Mouse (Mus musculus): ENCODE data around the gene Nudt13. TPM values are rescaled to one million over a fixed set of nuclear protein-coding genes. Genes with fewer than 3 reads are reported as not detected.
"Not testable (repeated sequence)": the region's sequence is repeated elsewhere in the genome, so short reads cannot be mapped to it uniquely, and the experiment has no call there.

The Nudt13 gene
- polyA plus RNA-seq, 1 experiment from 2014 or later: 15.5 TPM

DNA sequence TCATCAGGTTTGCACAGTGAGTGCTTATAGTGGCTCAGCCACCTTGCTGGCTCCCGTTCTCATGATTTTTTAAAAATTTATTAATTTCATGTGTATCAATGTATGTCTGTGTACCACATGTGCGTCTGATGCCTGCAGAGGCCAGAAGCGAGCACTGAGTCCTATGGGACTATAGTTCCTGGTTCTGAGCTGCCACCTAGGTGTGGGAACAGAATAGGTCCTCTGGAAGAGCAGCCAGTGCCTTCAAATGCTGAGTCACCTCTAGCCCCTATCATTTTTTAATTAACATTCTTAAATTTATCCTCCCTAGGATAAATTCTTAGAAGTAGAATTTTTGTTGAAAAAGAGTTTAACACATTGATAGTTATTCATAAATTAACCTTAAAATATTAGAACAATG lies 3.1 kb downstream of the Nudt13 start:
- Histone ChIP-seq H3K27me3 (ENCODE audit: low read depth, poor library complexity, severe bottlenecking) (no peaks in the 10 kb centered on the region), H3K4me3 (no peak overlapping the region), H3K9me3 (replicated peaks) (no peaks in the 10 kb centered on the region), H3K36me3 (no peaks in the 10 kb centered on the region), H3K27ac (no peak overlapping the region), H3K4me1 (peaks cover 5% of the 10 kb centered on the region)
- no peak for DNase-seq (ENCODE audit: low spot score)
- WGBS: 87% methylated on average over 3 of the region's 3 CpGs

DNA sequence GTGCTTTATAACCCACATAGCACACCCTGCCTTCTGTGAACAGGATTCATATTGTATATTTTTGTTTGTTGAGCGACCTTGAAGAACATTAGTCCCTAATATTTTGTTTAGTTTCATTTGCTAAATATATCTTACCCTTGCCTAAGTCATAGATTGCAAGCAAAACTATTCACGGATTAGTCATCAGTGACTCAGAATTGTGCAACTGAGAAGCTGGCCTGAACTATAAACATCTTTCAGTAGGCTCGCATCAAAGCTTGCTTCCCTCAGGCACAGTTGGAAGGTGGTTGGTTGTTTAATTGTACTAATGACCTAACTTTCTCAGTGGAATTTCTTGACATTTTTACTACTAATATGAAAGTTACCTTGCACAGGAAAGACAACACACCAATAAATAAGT lies 3.6 kb downstream of the Nudt13 start:
- Histone ChIP-seq H3K9me3 (replicated peaks) (no peaks in the 10 kb centered on the region), H3K4me3 (no peak overlapping the region), H3K36me3 (no peaks in the 10 kb centered on the region), H3K4me1 (peaks cover 5% of the 10 kb centered on the region), H3K27ac (no peak overlapping the region), H3K27me3 (ENCODE audit: low read depth, poor library complexity, severe bottlenecking) (no peaks in the 10 kb centered on the region)
- no peak for DNase-seq (ENCODE audit: low spot score)
- 86% methylated on average over 3 of the region's 3 CpGs for WGBS

DNA sequence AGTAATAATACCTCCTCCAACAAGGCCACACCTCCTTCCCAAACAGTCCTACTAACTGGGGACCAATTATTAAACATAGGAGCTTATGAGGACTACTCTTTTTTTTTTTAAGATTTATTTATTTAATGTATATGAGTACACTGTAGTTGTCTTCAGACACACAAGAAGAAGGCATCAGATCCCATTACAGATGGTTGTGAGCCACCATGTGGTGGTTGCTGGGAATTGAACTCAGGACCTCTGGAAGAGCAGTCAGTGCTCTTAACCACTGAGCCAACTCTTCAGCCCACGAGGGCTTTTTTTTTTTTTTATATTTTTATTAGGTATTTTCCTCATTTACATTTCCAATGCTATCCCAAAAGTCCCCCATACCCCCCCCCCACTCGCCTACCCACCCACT lies 10.6 kb downstream of the Nudt13 start:
- H3K27ac ChIP-seq; H3K9me3 ChIP-seq (replicated peaks); DNase-seq (ENCODE audit: low spot score); H3K27me3 ChIP-seq (ENCODE audit: low read depth, poor library complexity, severe bottlenecking); H3K4me1 ChIP-seq; H3K4me3 ChIP-seq: not testable (repeated sequence)
- 77% methylated on average over 2 of the region's 2 CpGs for WGBS
- peaks cover 26% of the 10 kb centered on the region for H3K36me3 ChIP-seq

DNA sequence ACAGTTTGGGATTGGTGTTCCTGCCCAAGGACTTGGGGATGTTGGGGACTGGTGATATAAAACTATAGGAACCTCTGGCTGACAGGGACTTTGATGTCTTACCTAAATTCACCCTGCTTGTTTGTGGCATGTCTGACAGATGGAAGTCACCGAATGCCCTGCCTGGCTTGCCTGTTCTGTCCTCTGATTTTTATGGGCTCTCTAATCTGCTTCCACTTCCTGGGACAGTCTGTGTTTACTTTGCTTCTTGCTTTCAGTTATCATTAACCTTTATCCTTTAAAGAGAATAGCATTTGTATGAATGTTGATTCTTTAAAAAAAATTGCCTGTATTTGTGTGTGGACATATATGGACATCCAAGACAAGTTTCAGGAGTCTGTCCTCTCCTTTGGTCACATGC lies 20.6 kb downstream of the Nudt13 start:
- Histone ChIP-seq H3K9me3 (replicated peaks) (no peaks in the 10 kb centered on the region), H3K36me3 (peaks cover 40% of the 10 kb centered on the region)
- WGBS: 63% methylated on average over 1 of the region's 1 CpGs

DNA sequence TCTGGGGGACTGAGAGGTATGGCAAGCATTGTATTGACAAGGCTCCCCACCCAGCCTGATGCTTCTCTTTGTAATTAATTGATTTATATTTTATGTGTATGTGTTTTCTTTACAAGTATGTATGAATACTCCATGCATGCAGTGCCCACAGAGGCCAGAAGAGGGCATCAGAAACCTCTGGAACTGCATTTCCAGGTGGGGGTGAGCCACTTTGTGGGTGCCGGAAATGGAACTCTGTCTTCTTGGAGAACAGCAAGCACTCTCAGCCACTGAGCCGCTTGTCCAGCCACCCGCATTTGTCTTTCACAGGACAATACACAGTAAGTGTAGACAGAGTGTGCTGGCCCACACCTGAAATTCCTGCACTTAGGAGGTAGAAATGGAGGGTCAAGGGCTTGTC lies 24.9 kb downstream of the Nudt13 start:
- Histone ChIP-seq H3K36me3 (peaks cover 68% of the 10 kb centered on the region), H3K27me3 (ENCODE audit: low read depth, poor library complexity, severe bottlenecking) (no peaks in the 10 kb centered on the region), H3K9me3 (replicated peaks) (no peaks in the 10 kb centered on the region), H3K4me1 (no peaks in the 10 kb centered on the region), H3K27ac (no peak overlapping the region), H3K4me3 (no peak overlapping the region)
- WGBS: 82% methylated on average over 3 of the region's 3 CpGs
- DNase-seq (ENCODE audit: low spot score): peak; percentile 53

More for the DNA sequence above, 20.6 kb downstream of the Nudt13 start:
- DNase-seq (ENCODE audit: low spot score): no peak
- Histone ChIP-seq H3K4me3 (no peak overlapping the region), H3K27me3 (ENCODE audit: low read depth, poor library complexity, severe bottlenecking) (no peaks in the 10 kb centered on the region), H3K27ac (no peak overlapping the region), H3K4me1 (no peaks in the 10 kb centered on the region)

DNA sequence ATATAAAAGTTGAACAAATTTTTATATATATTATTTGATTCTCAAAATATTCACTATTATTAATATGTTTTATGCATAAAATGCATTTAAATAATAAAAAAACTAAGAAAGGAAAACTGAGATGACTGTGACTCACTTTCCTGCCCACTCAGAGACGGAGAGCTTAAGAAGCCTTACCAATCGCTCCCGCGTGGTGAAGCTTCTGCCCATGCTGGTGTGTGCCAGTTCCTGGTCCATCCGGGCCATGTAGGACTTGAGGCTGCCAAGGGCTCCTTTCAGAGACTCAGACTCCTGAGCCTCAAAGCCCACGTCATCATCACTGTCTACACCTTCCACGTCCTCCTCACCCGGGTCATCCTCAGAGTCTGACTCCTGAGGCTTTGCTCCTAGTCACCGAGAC lies 29.7 kb downstream of the Nudt13 start:
- 95% methylated on average over 9 of the region's 9 CpGs for WGBS
- Histone ChIP-seq H3K27ac (no peak overlapping the region), H3K4me1 (no peaks in the 10 kb centered on the region), H3K36me3 (peaks cover 94% of the 10 kb centered on the region), H3K27me3 (ENCODE audit: low read depth, poor library complexity, severe bottlenecking) (no peaks in the 10 kb centered on the region), H3K4me3 (no peak overlapping the region), H3K9me3 (replicated peaks) (no peaks in the 10 kb centered on the region)
- DNase-seq (ENCODE audit: low spot score): no peak

DNA sequence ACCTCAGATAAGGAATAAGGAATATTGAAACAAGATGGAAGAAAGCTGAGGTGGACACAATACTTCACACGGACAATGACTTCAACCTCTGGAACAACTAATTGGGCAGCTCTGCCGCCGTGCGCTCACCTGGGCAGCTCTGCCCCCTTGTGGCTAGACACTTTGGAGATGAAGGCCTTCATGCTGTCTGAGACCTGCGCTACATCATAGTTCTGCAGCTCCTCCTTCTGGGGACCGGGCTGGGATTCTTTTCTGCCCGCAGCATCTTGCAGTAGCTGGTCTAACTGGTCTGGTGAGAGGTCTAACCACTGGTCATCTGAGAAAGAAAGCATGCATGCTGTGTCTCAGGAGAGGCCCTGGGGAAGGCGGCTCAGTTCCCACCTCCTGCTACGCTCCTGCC lies 34.0 kb downstream of the Nudt13 start:
- Histone ChIP-seq H3K27me3 (ENCODE audit: low read depth, poor library complexity, severe bottlenecking) (no peaks in the 10 kb centered on the region), H3K4me1 (no peaks in the 10 kb centered on the region), H3K27ac (no peak overlapping the region), H3K36me3 (peaks cover 94% of the 10 kb centered on the region), H3K9me3 (replicated peaks) (no peaks in the 10 kb centered on the region), H3K4me3 (no peak overlapping the region)
- peak; percentile 39 for DNase-seq (ENCODE audit: low spot score)
- WGBS: 65% methylated on average over 9 of the region's 9 CpGs

DNA sequence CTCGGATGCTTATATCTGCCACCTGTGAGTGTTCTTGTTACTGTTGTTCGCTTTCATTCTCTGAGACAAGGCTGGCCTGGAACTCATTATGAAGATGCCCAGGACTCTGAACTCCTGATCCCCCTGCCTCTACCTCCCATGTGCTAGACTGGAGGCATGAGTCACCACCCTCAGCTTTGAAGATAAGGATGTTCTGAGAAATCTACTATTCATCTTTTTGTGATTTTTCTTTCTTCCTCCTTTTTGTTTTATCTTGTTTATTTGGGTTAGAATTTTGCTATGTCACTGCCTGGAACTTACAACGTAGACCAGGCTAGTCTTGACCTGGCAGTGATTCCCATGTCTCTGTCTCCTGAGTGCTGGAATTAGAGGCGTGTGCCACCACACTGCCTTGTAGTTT lies 36.8 kb downstream of the Nudt13 start:
- Histone ChIP-seq H3K4me1 (no peaks in the 10 kb centered on the region), H3K36me3 (peaks cover 98% of the 10 kb centered on the region), H3K27me3 (ENCODE audit: low read depth, poor library complexity, severe bottlenecking) (no peaks in the 10 kb centered on the region), H3K4me3 (no peak overlapping the region), H3K9me3 (replicated peaks) (no peaks in the 10 kb centered on the region), H3K27ac (no peak overlapping the region)
- 90% methylated on average over 4 of the region's 4 CpGs for WGBS
- DNase-seq (ENCODE audit: low spot score): no peak

DNA sequence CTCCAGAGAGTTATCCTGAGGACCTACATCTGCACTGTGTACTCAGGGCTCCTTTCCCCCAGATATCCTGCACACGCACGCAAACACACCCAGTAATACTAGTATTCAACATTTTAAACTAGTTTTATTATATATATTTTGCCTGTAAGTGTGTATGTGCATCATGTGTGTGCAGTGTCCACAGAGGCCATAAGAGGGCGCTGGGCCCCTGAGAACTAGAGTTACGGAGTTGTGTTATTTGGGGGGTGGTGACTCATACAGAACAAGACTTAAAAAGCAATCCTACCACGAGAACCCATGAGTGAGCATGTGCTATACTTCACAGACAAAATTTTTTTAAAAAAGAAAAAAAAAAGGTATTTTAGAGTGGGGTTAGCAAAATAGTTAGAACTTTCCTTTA lies 44.9 kb downstream of the Nudt13 start:
- Histone ChIP-seq H3K27me3 (ENCODE audit: low read depth, poor library complexity, severe bottlenecking) (no peaks in the 10 kb centered on the region), H3K9me3 (replicated peaks) (no peaks in the 10 kb centered on the region), H3K4me3 (no peak overlapping the region), H3K27ac (no peak overlapping the region), H3K36me3 (peaks cover 95% of the 10 kb centered on the region), H3K4me1 (no peaks in the 10 kb centered on the region)
- no peak for DNase-seq (ENCODE audit: low spot score)
- WGBS: 97% methylated on average over 5 of the region's 5 CpGs

DNA sequence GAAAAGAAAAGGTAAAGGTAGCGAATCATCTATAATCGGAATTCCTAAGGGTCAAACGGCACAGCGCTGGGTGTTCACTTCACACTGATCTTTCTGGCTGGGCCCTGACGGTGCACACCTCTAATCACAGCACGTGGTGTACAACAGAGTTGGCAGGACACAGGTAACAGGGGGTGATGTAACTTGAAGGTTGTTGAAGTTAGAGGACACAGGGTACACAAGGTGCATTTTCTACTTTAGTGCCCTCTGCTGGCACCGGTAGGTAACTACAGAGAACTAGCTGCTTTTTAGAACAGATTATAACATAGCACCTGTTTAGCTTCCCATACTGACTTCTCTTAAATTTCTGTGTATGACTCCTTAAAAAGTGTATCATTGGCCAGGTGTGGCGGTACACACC lies 45.7 kb downstream of the Nudt13 start:
- Histone ChIP-seq H3K27me3 (ENCODE audit: low read depth, poor library complexity, severe bottlenecking) (no peaks in the 10 kb centered on the region), H3K27ac (no peak overlapping the region), H3K9me3 (replicated peaks) (no peaks in the 10 kb centered on the region), H3K4me1 (no peaks in the 10 kb centered on the region), H3K4me3 (no peak overlapping the region), H3K36me3 (peaks cover 95% of the 10 kb centered on the region)
- 84% methylated on average over 8 of the region's 8 CpGs for WGBS
- DNase-seq (ENCODE audit: low spot score): no peak

DNA sequence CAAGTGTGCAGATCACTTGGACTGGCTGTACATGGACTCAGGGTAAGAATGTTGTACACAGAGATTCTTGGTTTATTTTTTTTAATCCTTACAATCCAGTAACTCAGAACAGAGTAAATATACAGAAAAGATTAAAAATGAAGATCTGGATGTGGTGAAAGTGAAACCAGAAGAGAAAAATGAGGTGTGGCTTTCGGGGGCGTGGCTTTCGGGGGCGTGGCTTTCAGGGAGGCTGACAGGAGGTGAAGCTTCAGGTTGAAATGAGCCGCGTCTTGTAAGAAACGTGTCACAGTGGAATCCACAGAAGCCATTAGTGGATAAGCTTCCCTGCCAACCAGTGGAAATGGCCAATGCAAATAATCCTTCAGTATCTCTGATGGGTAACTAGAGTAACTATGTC lies 46.4 kb downstream of the Nudt13 start:
- no peaks in the 10 kb centered on the region for H3K4me1 ChIP-seq
- no peaks in the 10 kb centered on the region for H3K27me3 ChIP-seq (ENCODE audit: low read depth, poor library complexity, severe bottlenecking)
- DNase-seq (ENCODE audit: low spot score): no peak
- no peaks in the 10 kb centered on the region for H3K9me3 ChIP-seq (replicated peaks)
- H3K36me3 ChIP-seq: peaks cover 95% of the 10 kb centered on the region
- H3K27ac ChIP-seq: no peak overlapping the region
- WGBS: 85% methylated on average over 7 of the region's 7 CpGs
- H3K4me3 ChIP-seq: no peak overlapping the region

DNA sequence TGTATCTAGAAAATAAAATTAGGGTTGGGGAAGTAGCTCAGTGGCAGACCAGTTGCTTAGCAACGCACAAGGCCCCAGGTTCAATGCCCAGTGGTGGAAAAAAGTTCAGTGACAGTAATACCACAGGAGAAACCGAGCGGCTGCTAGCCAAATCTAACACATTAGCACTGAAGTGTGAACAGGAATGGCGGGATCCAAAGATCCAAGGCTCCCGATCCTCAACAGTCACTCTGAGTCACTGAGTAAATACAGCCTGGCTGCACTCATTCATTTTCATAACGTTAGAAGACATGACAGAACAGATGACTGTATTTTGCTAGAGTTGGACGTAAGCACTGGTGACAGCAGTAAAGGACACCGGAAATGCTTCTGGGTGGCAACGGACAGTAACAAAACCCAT lies 51.4 kb downstream of the Nudt13 start:
- no peak overlapping the region for H3K4me3 ChIP-seq
- DNase-seq (ENCODE audit: low spot score): no peak
- peaks cover 51% of the 10 kb centered on the region for H3K36me3 ChIP-seq
- H3K9me3 ChIP-seq (replicated peaks): no peaks in the 10 kb centered on the region
- no peaks in the 10 kb centered on the region for H3K27me3 ChIP-seq (ENCODE audit: low read depth, poor library complexity, severe bottlenecking)
- H3K4me1 ChIP-seq: peaks cover 18% of the 10 kb centered on the region
- 93% methylated on average over 9 of the region's 9 CpGs for WGBS
- no peak overlapping the region for H3K27ac ChIP-seq

DNA sequence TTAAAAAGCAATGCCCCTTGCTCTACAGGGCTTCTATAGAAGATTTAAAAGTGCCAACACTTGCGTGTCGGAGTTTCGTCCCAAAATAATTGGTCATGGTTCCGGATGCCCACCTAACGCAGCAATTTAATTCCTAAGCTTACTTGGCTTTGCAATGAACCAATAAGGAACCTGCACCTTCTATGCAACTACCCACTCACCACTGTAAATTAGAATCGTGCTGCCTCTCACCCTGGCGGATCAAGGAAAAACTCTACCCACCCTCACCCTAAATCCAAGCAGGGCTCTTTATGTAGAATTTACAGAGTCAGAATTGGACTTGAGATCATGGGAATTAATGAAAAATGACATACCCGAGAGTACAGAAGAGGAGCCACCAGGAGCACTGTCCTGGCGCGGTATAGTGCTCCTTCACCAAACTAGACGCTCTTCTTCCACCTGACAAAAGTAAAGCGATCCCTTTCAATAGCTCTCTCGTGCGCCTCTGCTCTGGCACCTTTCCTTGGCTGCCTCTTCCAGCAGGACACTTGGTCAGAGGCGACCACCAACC lies 53.0 kb downstream of the Nudt13 start:
- peak overlapping the region; percentile 79 for H3K4me3 ChIP-seq
- H3K27me3 ChIP-seq (ENCODE audit: low read depth, poor library complexity, severe bottlenecking): no peaks in the 10 kb centered on the region
- H3K4me1 ChIP-seq: peaks cover 18% of the 10 kb centered on the region
- H3K36me3 ChIP-seq: peaks cover 49% of the 10 kb centered on the region
- DNase-seq (ENCODE audit: low spot score): no peak
- H3K9me3 ChIP-seq (replicated peaks): no peaks in the 10 kb centered on the region
- 6% methylated on average over 15 of the region's 15 CpGs for WGBS
- H3K27ac ChIP-seq: peak overlapping the region; percentile 95

DNA sequence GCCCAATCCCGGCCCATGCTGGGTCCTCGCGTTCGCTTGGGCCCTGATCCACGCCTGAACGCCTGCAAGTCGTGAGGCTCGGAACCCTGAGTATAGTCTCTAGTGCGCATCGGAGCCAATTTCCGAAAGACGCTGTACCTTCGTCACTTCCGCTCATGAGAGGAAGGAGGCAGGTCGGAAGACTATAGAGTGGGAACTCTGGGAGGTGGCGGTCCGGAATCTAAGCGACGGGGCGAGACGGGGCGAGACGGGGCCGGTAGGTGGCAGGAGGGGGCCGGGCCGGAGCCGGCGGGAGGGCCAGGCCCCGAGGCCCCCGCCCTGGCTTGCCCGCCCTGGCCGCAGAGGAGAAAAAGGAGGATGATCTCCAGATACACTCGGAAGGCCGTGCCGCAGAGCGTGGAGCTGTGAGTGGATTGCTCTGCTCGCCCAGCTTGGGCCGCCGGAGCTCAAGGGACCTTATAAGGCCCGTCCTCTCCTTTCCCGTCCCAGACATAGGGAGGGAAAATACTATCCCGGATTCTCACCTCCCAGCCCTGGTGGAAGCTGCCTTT lies 53.6 kb downstream of the Nudt13 start, which contains the start of the genes Ecd and Fam149b:
Ecd (minus strand) TSS at position 131 of the 551 bp plus-strand sequence.
Fam149b (plus strand) TSS at position 172 of the 551 bp plus-strand sequence.
- under 1% methylated on average over 42 of the region's 42 CpGs for WGBS
- Histone ChIP-seq H3K36me3 (peaks cover 49% of the 10 kb centered on the region), H3K4me3 (peak within 1 kb of the TSS; percentile 79), H3K4me1 (peaks cover 18% of the 10 kb centered on the region), H3K27me3 (ENCODE audit: low read depth, poor library complexity, severe bottlenecking) (no peaks in the 10 kb centered on the region), H3K27ac (peak within 1 kb of the TSS; percentile 95), H3K9me3 (replicated peaks) (no peaks in the 10 kb centered on the region)
- peak; percentile 95 for DNase-seq (ENCODE audit: low spot score)

Data from limb, embryonic 10.5 days (tissue).